8 mouse cellular contexts compared by ENCODE assay signal in genomic region chr9:106456325-106457162, GRCm38 (mm10). TPM values are rescaled to one million over a fixed set of nuclear protein-coding genes. Genes with fewer than 3 reads are reported as not detected.
A peak's percentile ranks its signal among the peaks of the same experiment; 100 is the strongest.
DNase-seq lines count a peak whose midpoint lies in the region; ATAC-seq and TF ChIP-seq lines count a peak whose summit lies in the region.

No protein-coding gene starts in this region.

- DNase-seq in kidney, adult 18-20 months, result no peak
- peak; percentile 38 to 61 for DNase-seq in cerebellum, postnatal 25 days
- DNase-seq in heart, postnatal 0 days (ENCODE audit: low spot score), result no peak
- DNase-seq in adrenal gland, postnatal 25 days, result no peak
- DNase-seq in left cerebral cortex, postnatal 25 days (ENCODE audit: low spot score in 2 of 2), result no peak
- DNase-seq in frontal cortex, adult 2 months (ENCODE audit: extremely low spot score in 1 of 2, low spot score in 1 of 2), result no peak

- no peak for TF ChIP-seq EP300 in heart, postnatal 0 days (IDR thresholded peaks at IDR 0.05; ENCODE audit: low read depth)

- peak overlapping the region; percentile 82 for H3K4me3 ChIP-seq in kidney, embryonic 15.5 days (replicated peaks)
- H3K4me3 ChIP-seq in heart, postnatal 0 days (ENCODE audit: low read depth, low read length), result no peak overlapping the region
- peak overlapping the region; percentile 20 for H3K4me3 ChIP-seq in midbrain, embryonic 16.5 days (ENCODE audit: low read depth, low read length)

- ATAC-seq in kidney, embryonic 15.5 days (replicated peaks; ENCODE audit: low FRiP score), result peak; percentile 10; the same call in 1 of the 2 replicates
- ATAC-seq in heart, postnatal 0 days (ENCODE audit: insufficient read depth, low read depth), result no peak
- ATAC-seq in midbrain, embryonic 16.5 days, result no peak

- H3K4me1 ChIP-seq in kidney, embryonic 15.5 days, result peaks cover 88% of the 10 kb centered on the region
- peaks cover 46% of the 10 kb centered on the region for H3K4me1 ChIP-seq in heart, postnatal 0 days (ENCODE audit: control insufficient read depth, insufficient read depth)
- H3K4me1 ChIP-seq in midbrain, embryonic 16.5 days (ENCODE audit: control insufficient read depth, insufficient read depth, low read length), result peaks cover 53% of the 10 kb centered on the region

- H3K36me3 ChIP-seq in kidney, embryonic 15.5 days, result peaks cover 17% of the 10 kb centered on the region
- H3K36me3 ChIP-seq in heart, postnatal 0 days (replicated peaks; ENCODE audit: control insufficient read depth, insufficient read depth, low read length), result peaks cover 11% of the 10 kb centered on the region
- H3K36me3 ChIP-seq in midbrain, embryonic 16.5 days (ENCODE audit: control insufficient read depth, insufficient read depth, low read length), result peaks cover 12% of the 10 kb centered on the region; the same call in 1 of the 2 replicates

- no peaks in the 10 kb centered on the region for H3K9me3 ChIP-seq in kidney, embryonic 15.5 days (replicated peaks)
- H3K9me3 ChIP-seq in heart, postnatal 0 days (replicated peaks; ENCODE audit: control insufficient read depth, low read length), result no peaks in the 10 kb centered on the region
- no peaks in the 10 kb centered on the region for H3K9me3 ChIP-seq in midbrain, embryonic 16.5 days (replicated peaks; ENCODE audit: control insufficient read depth, low read length, poor library complexity, severe bottlenecking)

- 32% methylated on average over 15 of the region's 15 CpGs for WGBS in kidney, embryonic 15.5 days
- WGBS in heart, postnatal 0 days, result 57% methylated on average over 15 of the region's 15 CpGs
- 20% methylated on average over 15 of the region's 15 CpGs for WGBS in midbrain, embryonic 16.5 days

- no peak for TF ChIP-seq CTCF in heart, postnatal 0 days (IDR thresholded peaks at IDR 0.05; ENCODE audit: low read depth)

- peak overlapping the region; percentile 35 for H3K9ac ChIP-seq in kidney, embryonic 15.5 days
- H3K9ac ChIP-seq in heart, postnatal 0 days (replicated peaks; ENCODE audit: low read depth, low read length), result no peak overlapping the region; the same call in 1 of the 2 replicates
- H3K9ac ChIP-seq in midbrain, embryonic 16.5 days (ENCODE audit: low read depth, low read length), result peak overlapping the region; percentile 63

- H3K27ac ChIP-seq in kidney, embryonic 15.5 days, result peak overlapping the region; percentile 98
- peak overlapping the region; percentile 18 for H3K27ac ChIP-seq in heart, postnatal 0 days (ENCODE audit: low read depth)
- peak overlapping the region; percentile 55 for H3K27ac ChIP-seq in midbrain, embryonic 16.5 days (ENCODE audit: low read length)

- intact Hi-C loops in left cerebral cortex, postnatal 25 days (cut with DNase I), result no loop called here

- H3K27me3 ChIP-seq in kidney, embryonic 15.5 days, result no peaks in the 10 kb centered on the region
- H3K27me3 ChIP-seq in heart, postnatal 0 days (ENCODE audit: control insufficient read depth, insufficient read depth, low read length), result no peaks in the 10 kb centered on the region
- H3K27me3 ChIP-seq in midbrain, embryonic 16.5 days (ENCODE audit: control insufficient read depth, insufficient read depth, low read depth, low read length), result no peaks in the 10 kb centered on the region

- peak overlapping the region; percentile 97 for H3K4me2 ChIP-seq in kidney, embryonic 15.5 days
- 0 out of 2 replicates have a peak overlapping the region, but pooled peaks have one; percentile 3 for H3K4me2 ChIP-seq in heart, postnatal 0 days (ENCODE audit: low read depth, low read length)
- peak overlapping the region; percentile 98 for H3K4me2 ChIP-seq in midbrain, embryonic 16.5 days (ENCODE audit: low read length)

RNA-seq across cellular contexts. Expression of gene Pcbp4, which starts 3.5 kb away (rescaled TPM):
- 118 and 140 TPM in 2 replicates for polyA plus RNA-seq in kidney, embryonic 15.5 days (2015; fragmentation: Nextera tagmentation; extraction: Ambion mirVana)
- total RNA-seq in heart, postnatal 0 days (2014; rRNA removed; ENCODE audit: low replicate concordance), result 157 and 188 TPM in 2 replicates
- 40.9 and 44.1 TPM in 2 replicates for polyA plus RNA-seq in heart, postnatal 0 days (2015; fragmentation: Nextera tagmentation; extraction: Ambion mirVana)
- 242 and 262 TPM in 2 replicates for polyA plus RNA-seq in midbrain, embryonic 16.5 days (2015; fragmentation: Nextera tagmentation; extraction: Ambion mirVana)
- total RNA-seq in adrenal gland, postnatal 25 days (2021), result 26.8 and 29.9 TPM in 2 replicates
- 100 to 1,000 TPM; 161 to 166 TPM for total RNA-seq in left cerebral cortex, postnatal 25 days (2021)
- polyA plus RNA-seq in frontal cortex, adult 2 months (2012; rRNA removed), result 220 and 253 TPM in 2 replicates

RNA-seq across cellular contexts. Expression of gene Abhd14a, which starts 9.1 kb away (rescaled TPM):
- 55.5 and 56.8 TPM in 2 replicates for polyA plus RNA-seq in kidney, embryonic 15.5 days (2015; fragmentation: Nextera tagmentation; extraction: Ambion mirVana)
- total RNA-seq in heart, postnatal 0 days (2014; rRNA removed; ENCODE audit: low replicate concordance), result 57.3 and 64.8 TPM in 2 replicates
- 45.8 and 47.1 TPM in 2 replicates for polyA plus RNA-seq in heart, postnatal 0 days (2015; fragmentation: Nextera tagmentation; extraction: Ambion mirVana)
- polyA plus RNA-seq in midbrain, embryonic 16.5 days (2015; fragmentation: Nextera tagmentation; extraction: Ambion mirVana), result 71.9 and 82.0 TPM in 2 replicates
- 21.7 and 23.1 TPM in 2 replicates for total RNA-seq in adrenal gland, postnatal 25 days (2021)
- total RNA-seq in left cerebral cortex, postnatal 25 days (2021), result 10 to 100 TPM; 40.6 to 44.0 TPM
- polyA plus RNA-seq in frontal cortex, adult 2 months (2012; rRNA removed), result 73.6 and 78.1 TPM in 2 replicates

RNA-seq across cellular contexts. Expression of gene Gpr62, which starts 9.2 kb away (rescaled TPM):
- 0.22 and 0.47 TPM in 2 replicates for polyA plus RNA-seq in kidney, embryonic 15.5 days (2015; fragmentation: Nextera tagmentation; extraction: Ambion mirVana)
- not detected in 2 replicates for total RNA-seq in heart, postnatal 0 days (2014; rRNA removed; ENCODE audit: low replicate concordance)
- 0.11 TPM in 1 of 2 replicates, not detected in the other for polyA plus RNA-seq in heart, postnatal 0 days (2015; fragmentation: Nextera tagmentation; extraction: Ambion mirVana)
- 0.78 and 0.98 TPM in 2 replicates for polyA plus RNA-seq in midbrain, embryonic 16.5 days (2015; fragmentation: Nextera tagmentation; extraction: Ambion mirVana)
- total RNA-seq in adrenal gland, postnatal 25 days (2021), result 0.21 TPM in 1 of 2 replicates, not detected in the other
- 1 to 10 TPM; 7.7 to 8.6 TPM for total RNA-seq in left cerebral cortex, postnatal 25 days (2021)
- polyA plus RNA-seq in frontal cortex, adult 2 months (2012; rRNA removed), result 9.7 and 11.2 TPM in 2 replicates

RNA-seq across cellular contexts. Expression of gene Abhd14b, which starts 9.3 kb away (rescaled TPM):
- 27.9 and 30.6 TPM in 2 replicates for polyA plus RNA-seq in kidney, embryonic 15.5 days (2015; fragmentation: Nextera tagmentation; extraction: Ambion mirVana)
- 14.9 and 46.8 TPM in 2 replicates for total RNA-seq in heart, postnatal 0 days (2014; rRNA removed; ENCODE audit: low replicate concordance)
- 5.3 and 5.9 TPM in 2 replicates for polyA plus RNA-seq in heart, postnatal 0 days (2015; fragmentation: Nextera tagmentation; extraction: Ambion mirVana)
- polyA plus RNA-seq in midbrain, embryonic 16.5 days (2015; fragmentation: Nextera tagmentation; extraction: Ambion mirVana), result 8.8 and 10.6 TPM in 2 replicates
- total RNA-seq in adrenal gland, postnatal 25 days (2021), result 38.0 and 53.8 TPM in 2 replicates
- 1 to 10 TPM; 8.3 to 9.7 TPM for total RNA-seq in left cerebral cortex, postnatal 25 days (2021)
- 29.0 and 36.5 TPM in 2 replicates for polyA plus RNA-seq in frontal cortex, adult 2 months (2012; rRNA removed)

RNA-seq across cellular contexts. Expression of gene Acy1, which starts 18.4 kb away (rescaled TPM):
- polyA plus RNA-seq in kidney, embryonic 15.5 days (2015; fragmentation: Nextera tagmentation; extraction: Ambion mirVana), result 49.9 and 52.0 TPM in 2 replicates
- total RNA-seq in heart, postnatal 0 days (2014; rRNA removed; ENCODE audit: low replicate concordance), result 38.5 and 45.3 TPM in 2 replicates
- 19.0 and 20.1 TPM in 2 replicates for polyA plus RNA-seq in heart, postnatal 0 days (2015; fragmentation: Nextera tagmentation; extraction: Ambion mirVana)
- 19.8 and 21.6 TPM in 2 replicates for polyA plus RNA-seq in midbrain, embryonic 16.5 days (2015; fragmentation: Nextera tagmentation; extraction: Ambion mirVana)
- 17.0 and 20.6 TPM in 2 replicates for total RNA-seq in adrenal gland, postnatal 25 days (2021)
- 10 to 100 TPM; 12.9 to 19.1 TPM for total RNA-seq in left cerebral cortex, postnatal 25 days (2021)
- 9.8 and 9.9 TPM in 2 replicates for polyA plus RNA-seq in frontal cortex, adult 2 months (2012; rRNA removed)

Comparison
In these comparisons a context has a peak if more than half of its experiments do, and no peak if none do; other contexts are left out.
1. H3K27ac ChIP-seq: peak in every context shown above with its lines; median percentile 98 in kidney, embryonic 15.5 days; 55 in midbrain, embryonic 16.5 days; 18 in heart, postnatal 0 days.
2. H3K4me2 ChIP-seq: peak in every context shown above with its lines; median percentile 98 in midbrain, embryonic 16.5 days; 97 in kidney, embryonic 15.5 days; 3 in heart, postnatal 0 days.
3. DNase-seq: peak in cerebellum, postnatal 25 days (2 of 2); none in kidney, adult 18-20 months (single experiment), heart, postnatal 0 days (single experiment), adrenal gland, postnatal 25 days (single experiment), left cerebral cortex, postnatal 25 days (0 of 2) and frontal cortex, adult 2 months (0 of 2).